Mouse (Mus musculus) stomach, embryonic 14.5 days (tissue): ENCODE results near the gene Slc37a2. TPM values are rescaled to one million over a fixed set of nuclear protein-coding genes. Genes with fewer than 3 reads are reported as not detected.

Experiments used
- ATAC-seq: fragments of 200-750 bp; cut with Nextera tagmentation; 2 replicates; pipeline ENCODE4 v1.8.0; 2017; ENCODE audit warnings: low read depth, moderate TSS enrichment; ENCODE audit not compliant: insufficient number of reproducible peaks, insufficient read depth, low FRiP score
- H3K27ac ChIP-seq: fragments of 300-500 bp; sonication (generic); 2 replicates; pipeline ENCODE4 v1.5.1; 2014; ENCODE audit warnings: mild to moderate bottlenecking, low read length, moderate library complexity, mixed read lengths
- H3K27me3 ChIP-seq: fragments of 300-500 bp; sonication (generic); 2 replicates; pipeline ENCODE4 v1.6.1; 2014; ENCODE audit warnings: low read length, control low read depth, mixed read lengths; ENCODE audit not compliant: control insufficient read depth, insufficient read depth
- H3K36me3 ChIP-seq: fragments of 300-500 bp; sonication (generic); 2 replicates; pipeline ENCODE4 v1.6.1; 2014; ENCODE audit warnings: mild to moderate bottlenecking, control low read depth, low read length, moderate library complexity, mixed read lengths; ENCODE audit not compliant: control insufficient read depth, insufficient read depth
- H3K4me1 ChIP-seq: fragments of 300-500 bp; sonication (generic); 2 replicates; pipeline ENCODE4 v1.6.1; 2014; ENCODE audit warnings: low read length, control low read depth, mixed read lengths; ENCODE audit not compliant: control insufficient read depth, insufficient read depth
- H3K4me2 ChIP-seq: fragments of 300-500 bp; sonication (generic); replicated peaks from 2 replicates; pipeline ENCODE4 v1.6.1; 2014; ENCODE audit warnings: low read depth, low read length, control low read depth
- H3K4me3 ChIP-seq: fragments of 300-500 bp; sonication (generic); 2 replicates; pipeline ENCODE4 v1.5.1; 2014; ENCODE audit warnings: low read depth, low read length, control low read depth
- H3K9ac ChIP-seq: fragments of 300-500 bp; sonication (generic); replicated peaks from 2 replicates; pipeline ENCODE4 v1.6.1; 2014; ENCODE audit warnings: low read depth, mild to moderate bottlenecking, control low read depth, low read length, moderate library complexity, mixed read lengths
- H3K9me3 ChIP-seq: fragments of 300-500 bp; sonication (generic); 2 replicates; pipeline ENCODE4 v1.6.1; 2016; ENCODE audit warnings: low read depth, low read length, control low read depth; ENCODE audit not compliant: control insufficient read depth
- WGBS: fragments of 180-500 bp; shearing (Covaris S2); extraction: QIAGEN DNeasy Blood & Tissue Kit; methylation state at CpG from one replicate; pipeline ENCODE4 v1.1.7; 2014; 5-methylcytosine and 5-hydroxymethylcytosine counted together
- polyA plus RNA-seq: library from polyadenylated mRNA; unstranded; fragments of >200 nt; fragmentation: Nextera tagmentation; extraction: Ambion mirVana; gene quantifications from 2 replicates; pipeline ENCODE4 v1.2.1, GENCODE M21; 2014

The Slc37a2 gene
- polyA plus RNA-seq, 1 experiment from 2014 or later, result 2.1 TPM

DNA sequence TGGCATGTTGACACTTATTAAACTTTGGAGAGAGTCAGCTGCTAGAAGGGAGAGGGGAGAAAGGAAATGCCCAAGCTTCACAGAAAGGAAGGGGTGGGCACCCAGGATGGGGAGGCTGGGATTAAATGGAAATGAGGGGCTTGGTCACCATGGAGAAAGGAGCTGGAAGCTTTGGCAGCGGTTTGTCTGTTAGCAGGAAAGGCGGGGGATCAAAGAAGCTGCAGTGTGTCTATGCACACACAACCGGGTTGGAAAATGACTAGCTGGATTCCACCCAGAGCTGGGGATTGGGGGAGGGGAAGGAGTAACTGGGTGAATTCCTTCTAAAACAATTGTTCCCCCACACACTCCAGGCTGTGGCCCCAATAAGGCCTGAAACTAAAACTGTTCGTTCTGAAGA, 76.6 kb downstream of the Slc37a2 start:
- Histone ChIP-seq H3K36me3 (no peaks in the 10 kb centered on the region), H3K27ac (no peak overlapping the region), H3K4me3 (no peak overlapping the region), H3K9ac (no peak overlapping the region), H3K27me3 (no peaks in the 10 kb centered on the region), H3K4me2 (no peak overlapping the region), H3K4me1 (no peaks in the 10 kb centered on the region), H3K9me3 (no peaks in the 10 kb centered on the region)
- WGBS, result 30% methylated on average over 4 of the region's 4 CpGs
- ATAC-seq, result no peak

Other genes with a start within 250 kb of the Slc37a2 start
- 6.1 and 7.5 TPM in 2 replicates for gene Pknox2, start 108.3 kb downstream of the Slc37a2 start, polyA plus RNA-seq
- 12.5 and 13.3 TPM in 2 replicates for gene Tmem218, start 47.5 kb downstream of the Slc37a2 start, polyA plus RNA-seq
- gene Ccdc15, start 92.7 kb upstream of the Slc37a2 start, polyA plus RNA-seq, result 8.6 and 9.9 TPM in 2 replicates
- gene Hepacam, start 111.6 kb upstream of the Slc37a2 start, polyA plus RNA-seq, result not detected in 2 replicates
- gene Robo4, start 146.2 kb upstream of the Slc37a2 start, polyA plus RNA-seq, result 8.9 and 12.0 TPM in 2 replicates
- 0.06 TPM in 1 of 2 replicates, not detected in the other for gene Robo3, start 177.5 kb upstream of the Slc37a2 start, polyA plus RNA-seq
- 33.2 and 38.9 TPM in 2 replicates for gene Msantd2, start 233.6 kb upstream of the Slc37a2 start, polyA plus RNA-seq